Mouse (Mus musculus): ENCODE data around the gene Chd3. TPM values are rescaled to one million over a fixed set of nuclear protein-coding genes. Genes with fewer than 3 reads are reported as not detected.
A peak's percentile ranks its signal among the peaks of the same experiment; 100 is the strongest.

Chd3 gene
- polyA plus RNA-seq (2015; fragmentation: Nextera tagmentation; extraction: Ambion mirVana), result 5.0 and 5.7 TPM in 2 replicates

DNA sequence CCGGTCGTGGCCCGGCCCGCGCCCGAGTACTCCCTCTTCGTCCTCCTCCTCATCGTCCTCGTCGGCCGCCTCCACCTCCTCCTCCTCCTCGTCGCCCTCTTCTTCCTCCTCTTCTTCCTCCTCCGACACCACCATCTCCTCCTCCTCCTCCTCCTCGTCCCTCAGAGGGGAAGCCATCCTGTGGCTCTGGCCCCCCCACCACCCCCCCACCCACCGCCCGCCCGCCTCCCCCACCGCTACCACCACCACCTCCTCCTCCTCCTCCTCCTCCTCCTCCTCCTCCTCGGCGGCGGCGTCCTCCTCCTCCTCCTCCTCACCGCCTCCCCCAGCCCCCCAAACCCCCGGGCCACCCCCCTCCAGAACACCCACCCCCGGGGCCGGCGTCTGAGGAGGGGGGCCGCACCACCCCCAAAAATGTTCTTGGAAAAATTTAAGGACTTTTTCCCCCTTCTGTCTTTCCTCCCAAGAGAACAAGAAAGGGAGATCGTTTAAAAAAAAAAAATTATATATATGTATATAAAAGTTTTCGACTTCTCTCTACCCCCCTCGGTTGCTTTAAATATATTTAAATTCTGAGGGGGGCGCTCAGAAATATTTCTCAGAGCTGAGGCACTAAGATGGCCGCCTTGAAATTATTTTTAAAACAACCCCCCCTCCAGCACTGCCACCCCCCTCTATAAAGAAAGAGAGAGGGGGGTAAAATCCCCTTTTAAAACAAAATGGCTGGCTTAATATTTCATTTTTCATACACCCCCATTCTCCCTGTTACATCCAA lies at the start of gene Chd3:
Gene Chd3, minus strand, starts transcription at position 192 of the 775 bp plus-strand sequence.
- Histone ChIP-seq H3K27ac (ENCODE audit: low read length) (peak within 1 kb of the TSS; percentile 76), H3K4me2 (ENCODE audit: low read depth, low read length) (peak within 1 kb of the TSS; percentile 89), H3K4me1 (ENCODE audit: control insufficient read depth, low read depth, low read length) (peaks cover 69% of the 10 kb centered on the region), H3K36me3 (ENCODE audit: control insufficient read depth, insufficient read depth) (no peaks in the 10 kb centered on the region), H3K9ac (ENCODE audit: low read depth, low read length) (peak within 1 kb of the TSS; percentile 78), H3K9me3 (replicated peaks; ENCODE audit: control insufficient read depth, low read length) (no peaks in the 10 kb centered on the region), H3K27me3 (ENCODE audit: control insufficient read depth, insufficient read depth, low read depth, low read length) (peaks cover 50% of the 10 kb centered on the region), H3K4me3 (ENCODE audit: low read depth, low read length) (peak within 1 kb of the TSS; percentile 73)
- WGBS (ENCODE audit: insufficient replicate concordance), result 2% methylated on average over 23 of the region's 34 CpGs
- no peak for ATAC-seq (ENCODE audit: low read depth)

DNA sequence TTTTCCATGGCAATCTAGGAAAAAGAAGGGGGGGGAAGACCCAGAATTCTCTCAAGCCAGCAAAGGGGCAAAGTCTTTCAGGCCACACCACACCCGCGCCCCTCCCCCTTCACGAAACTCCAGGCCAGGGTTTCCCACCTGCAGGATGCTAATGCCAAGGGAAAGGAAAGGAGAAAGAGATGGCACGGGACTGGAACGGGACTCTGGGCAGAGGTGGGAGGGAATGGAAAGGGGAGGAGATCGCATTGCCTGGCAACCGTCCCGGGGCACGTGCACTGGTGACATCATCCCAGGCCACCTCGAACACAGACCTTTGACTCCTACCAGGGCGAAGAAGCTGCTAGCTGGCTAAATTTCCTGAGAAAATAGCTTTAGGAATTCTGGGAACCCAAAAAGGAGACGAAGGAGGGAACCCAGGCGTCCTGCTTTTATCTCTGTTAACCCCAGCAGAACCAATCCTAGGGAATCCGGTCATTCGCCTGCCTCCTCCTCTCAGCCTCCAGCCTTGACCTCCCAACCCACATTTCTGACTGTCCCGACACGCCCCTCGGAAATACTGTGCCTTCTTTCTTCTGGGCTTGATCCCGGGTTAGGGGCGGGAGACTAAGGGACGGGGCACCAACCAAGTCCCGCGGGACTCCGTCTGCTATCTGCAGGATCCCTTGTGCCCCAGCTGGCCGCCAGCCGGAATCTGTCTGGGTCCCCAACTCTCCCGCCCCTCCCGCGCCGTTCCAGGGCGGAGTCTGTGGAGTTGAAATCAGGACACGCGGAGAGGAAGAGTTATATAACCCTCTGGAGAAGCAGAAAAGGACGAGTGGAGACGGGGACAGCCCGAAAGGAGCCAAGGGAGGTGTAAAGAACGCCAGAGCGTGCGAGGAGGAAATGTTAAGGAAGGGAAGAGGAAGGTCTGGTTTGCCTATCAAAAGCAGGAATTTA lies 48.5 kb upstream of the Chd3 start:
- peak; percentile 37 for ATAC-seq (ENCODE audit: low read depth)
- peak overlapping the region; percentile 58 for H3K4me3 ChIP-seq (ENCODE audit: low read depth, low read length)
- H3K9ac ChIP-seq (ENCODE audit: low read depth, low read length), result peak overlapping the region; percentile 47
- peak overlapping the region; percentile 89 for H3K4me2 ChIP-seq (ENCODE audit: low read depth, low read length)
- H3K36me3 ChIP-seq (ENCODE audit: control insufficient read depth, insufficient read depth), result no peaks in the 10 kb centered on the region
- under 1% methylated on average over 39 of the region's 39 CpGs for WGBS (ENCODE audit: insufficient replicate concordance)
- H3K27ac ChIP-seq (ENCODE audit: low read length), result peak overlapping the region; percentile 80
- H3K27me3 ChIP-seq (ENCODE audit: control insufficient read depth, insufficient read depth, low read depth, low read length), result peaks cover 56% of the 10 kb centered on the region
- H3K4me1 ChIP-seq (ENCODE audit: control insufficient read depth, low read depth, low read length), result peaks cover 63% of the 10 kb centered on the region
- no peaks in the 10 kb centered on the region for H3K9me3 ChIP-seq (replicated peaks; ENCODE audit: control insufficient read depth, low read length)

DNA sequence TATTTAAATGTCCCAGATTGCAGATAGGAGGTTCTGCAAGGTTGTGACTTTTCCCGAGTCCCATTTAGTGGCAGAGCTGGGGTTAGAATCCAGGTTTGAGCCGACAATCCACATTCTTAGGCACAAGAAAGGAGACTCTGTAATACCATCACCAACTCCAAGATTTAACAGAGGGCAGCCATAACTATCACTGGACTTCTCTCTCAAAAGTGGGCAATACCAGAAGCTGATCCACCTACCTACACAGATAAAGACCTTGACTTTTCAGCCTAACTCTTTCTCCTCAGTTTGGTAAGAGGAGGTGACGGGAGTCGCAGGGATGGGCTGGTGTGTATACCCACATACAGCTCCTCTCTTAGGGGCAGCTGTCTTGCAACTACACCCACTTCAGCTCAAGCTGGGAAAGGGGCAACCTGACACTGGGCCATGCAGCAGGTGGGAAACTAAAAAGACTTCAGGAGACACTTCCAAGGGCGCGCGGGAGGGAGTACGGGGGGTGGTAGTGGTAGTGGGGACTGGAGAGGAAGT lies 47.8 kb upstream of the Chd3 start:
- Histone ChIP-seq H3K9me3 (replicated peaks; ENCODE audit: control insufficient read depth, low read length) (no peaks in the 10 kb centered on the region), H3K4me3 (ENCODE audit: low read depth, low read length) (peak overlapping the region; percentile 58), H3K27ac (ENCODE audit: low read length) (peak overlapping the region; percentile 69), H3K27me3 (ENCODE audit: control insufficient read depth, insufficient read depth, low read depth, low read length) (peaks cover 51% of the 10 kb centered on the region), H3K4me2 (ENCODE audit: low read depth, low read length) (peak overlapping the region; percentile 89), H3K36me3 (ENCODE audit: control insufficient read depth, insufficient read depth) (no peaks in the 10 kb centered on the region), H3K9ac (ENCODE audit: low read depth, low read length) (no peak overlapping the region), H3K4me1 (ENCODE audit: control insufficient read depth, low read depth, low read length) (peaks cover 70% of the 10 kb centered on the region)
- no peak for ATAC-seq (ENCODE audit: low read depth)
- WGBS (ENCODE audit: insufficient replicate concordance), result 27% methylated on average over 8 of the region's 8 CpGs

DNA sequence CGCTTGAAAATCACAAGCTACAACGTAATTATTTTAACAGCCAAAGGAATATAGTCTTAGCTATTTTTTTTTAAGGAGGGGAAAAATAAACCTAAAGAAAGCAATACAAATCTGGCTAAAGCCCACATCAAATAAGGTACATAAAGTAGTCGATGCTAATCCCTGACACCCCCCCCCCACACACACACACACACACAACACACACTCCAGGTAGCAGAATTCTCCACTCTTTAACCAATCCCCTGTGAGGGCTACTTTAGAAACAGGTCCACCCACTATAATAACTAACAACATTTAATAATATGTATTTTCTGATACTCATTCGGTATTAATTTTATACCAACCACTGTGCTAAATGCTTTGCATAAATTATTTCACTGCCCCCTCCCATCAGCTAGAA lies 47.3 kb upstream of the Chd3 start:
- H3K9ac ChIP-seq (ENCODE audit: low read depth, low read length), result no peak overlapping the region

DNA sequence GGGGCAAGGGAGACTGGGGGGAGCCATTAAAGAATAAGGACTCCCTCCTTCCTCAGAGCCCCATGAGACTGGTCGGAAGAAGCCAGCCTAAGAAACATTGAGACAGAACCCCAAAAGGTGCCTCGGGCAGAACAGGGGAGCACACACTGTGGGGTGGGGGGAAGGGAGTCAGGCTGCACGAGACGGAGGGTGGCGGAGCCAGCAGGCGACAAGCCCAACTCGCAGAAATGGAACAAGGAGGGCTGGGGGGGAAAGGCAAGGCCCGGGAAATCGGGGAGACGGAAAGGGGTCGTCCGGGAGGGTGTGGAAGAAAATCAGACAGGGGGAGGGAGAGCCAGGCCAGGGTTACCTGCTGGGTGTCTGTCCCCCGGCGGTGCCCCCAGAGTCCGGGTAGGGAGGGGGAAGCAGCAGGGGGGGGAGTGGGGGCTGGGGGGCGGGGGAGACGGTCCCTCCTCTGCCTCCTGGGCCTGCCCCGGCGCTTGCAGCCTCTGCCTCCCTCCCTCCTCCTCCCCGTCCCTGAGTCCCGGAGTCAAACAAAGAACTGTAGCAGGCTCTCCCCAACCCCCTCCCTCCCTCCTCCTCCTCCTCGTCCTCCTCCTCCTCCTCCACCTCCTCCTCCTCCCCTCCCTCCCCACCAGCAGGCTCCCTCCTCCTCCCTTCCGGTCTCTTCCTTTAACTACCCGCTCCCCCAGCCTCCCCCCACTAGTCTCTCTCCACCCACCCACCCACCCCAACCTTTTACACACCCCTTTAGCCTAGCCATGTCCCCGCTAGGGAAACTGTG lies 46.7 kb upstream of the Chd3 start:
- peak overlapping the region; percentile 83 for H3K27ac ChIP-seq (ENCODE audit: low read length)
- peak overlapping the region; percentile 55 for H3K9ac ChIP-seq (ENCODE audit: low read depth, low read length)
- WGBS (ENCODE audit: insufficient replicate concordance), result 2% methylated on average over 21 of the region's 25 CpGs
- H3K4me1 ChIP-seq (ENCODE audit: control insufficient read depth, low read depth, low read length), result peaks cover 72% of the 10 kb centered on the region
- H3K4me2 ChIP-seq (ENCODE audit: low read depth, low read length), result peak overlapping the region; percentile 54
- no peak for ATAC-seq (ENCODE audit: low read depth)
- H3K36me3 ChIP-seq (ENCODE audit: control insufficient read depth, insufficient read depth), result no peaks in the 10 kb centered on the region
- peaks cover 40% of the 10 kb centered on the region for H3K27me3 ChIP-seq (ENCODE audit: control insufficient read depth, insufficient read depth, low read depth, low read length)
- H3K9me3 ChIP-seq (replicated peaks; ENCODE audit: control insufficient read depth, low read length), result no peaks in the 10 kb centered on the region
- H3K4me3 ChIP-seq (ENCODE audit: low read depth, low read length), result peak overlapping the region; percentile 60

More for the DNA sequence above, 47.3 kb upstream of the Chd3 start:
- 9% methylated on average over 4 of the region's 4 CpGs for WGBS (ENCODE audit: insufficient replicate concordance)
- no peak for ATAC-seq (ENCODE audit: low read depth)
- H3K4me3 ChIP-seq (ENCODE audit: low read depth, low read length), result peak overlapping the region; percentile 16
- H3K36me3 ChIP-seq (ENCODE audit: control insufficient read depth, insufficient read depth), result no peaks in the 10 kb centered on the region
- peak overlapping the region; percentile 54 for H3K4me2 ChIP-seq (ENCODE audit: low read depth, low read length)
- H3K27ac ChIP-seq (ENCODE audit: low read length), result peak overlapping the region; percentile 54
- peaks cover 75% of the 10 kb centered on the region for H3K4me1 ChIP-seq (ENCODE audit: control insufficient read depth, low read depth, low read length)
- H3K27me3 ChIP-seq (ENCODE audit: control insufficient read depth, insufficient read depth, low read depth, low read length), result peaks cover 46% of the 10 kb centered on the region
- H3K9me3 ChIP-seq (replicated peaks; ENCODE audit: control insufficient read depth, low read length), result no peaks in the 10 kb centered on the region

DNA sequence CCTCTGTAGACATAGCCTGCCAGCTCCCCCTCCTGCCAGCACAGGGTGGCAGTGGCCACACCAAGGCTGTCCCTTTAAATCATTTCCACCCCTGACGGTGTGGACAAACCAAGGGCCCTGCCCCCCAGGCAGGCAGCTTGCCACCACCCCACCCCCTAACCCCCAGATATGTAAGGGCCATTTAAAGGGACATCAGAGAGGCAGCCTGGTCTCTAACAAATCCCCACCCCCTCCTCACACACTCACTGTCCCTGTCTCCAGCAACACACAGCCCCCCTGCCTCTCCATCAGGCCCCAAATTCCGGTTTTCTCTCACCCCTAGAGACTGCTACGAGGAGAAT lies 46.1 kb upstream of the Chd3 start:
- no peaks in the 10 kb centered on the region for H3K9me3 ChIP-seq (replicated peaks; ENCODE audit: control insufficient read depth, low read length)
- peak overlapping the region; percentile 60 for H3K4me3 ChIP-seq (ENCODE audit: low read depth, low read length)
- H3K36me3 ChIP-seq (ENCODE audit: control insufficient read depth, insufficient read depth), result no peaks in the 10 kb centered on the region
- peak overlapping the region; percentile 83 for H3K27ac ChIP-seq (ENCODE audit: low read length)
- 9% methylated on average over 3 of the region's 3 CpGs for WGBS (ENCODE audit: insufficient replicate concordance)
- peak overlapping the region; percentile 54 for H3K4me2 ChIP-seq (ENCODE audit: low read depth, low read length)
- peak; percentile 6; the same call in 1 of the 2 replicates for ATAC-seq (ENCODE audit: low read depth)
- H3K27me3 ChIP-seq (ENCODE audit: control insufficient read depth, insufficient read depth, low read depth, low read length), result peaks cover 34% of the 10 kb centered on the region
- H3K4me1 ChIP-seq (ENCODE audit: control insufficient read depth, low read depth, low read length), result peaks cover 71% of the 10 kb centered on the region
- H3K9ac ChIP-seq (ENCODE audit: low read depth, low read length), result peak overlapping the region; percentile 55

DNA sequence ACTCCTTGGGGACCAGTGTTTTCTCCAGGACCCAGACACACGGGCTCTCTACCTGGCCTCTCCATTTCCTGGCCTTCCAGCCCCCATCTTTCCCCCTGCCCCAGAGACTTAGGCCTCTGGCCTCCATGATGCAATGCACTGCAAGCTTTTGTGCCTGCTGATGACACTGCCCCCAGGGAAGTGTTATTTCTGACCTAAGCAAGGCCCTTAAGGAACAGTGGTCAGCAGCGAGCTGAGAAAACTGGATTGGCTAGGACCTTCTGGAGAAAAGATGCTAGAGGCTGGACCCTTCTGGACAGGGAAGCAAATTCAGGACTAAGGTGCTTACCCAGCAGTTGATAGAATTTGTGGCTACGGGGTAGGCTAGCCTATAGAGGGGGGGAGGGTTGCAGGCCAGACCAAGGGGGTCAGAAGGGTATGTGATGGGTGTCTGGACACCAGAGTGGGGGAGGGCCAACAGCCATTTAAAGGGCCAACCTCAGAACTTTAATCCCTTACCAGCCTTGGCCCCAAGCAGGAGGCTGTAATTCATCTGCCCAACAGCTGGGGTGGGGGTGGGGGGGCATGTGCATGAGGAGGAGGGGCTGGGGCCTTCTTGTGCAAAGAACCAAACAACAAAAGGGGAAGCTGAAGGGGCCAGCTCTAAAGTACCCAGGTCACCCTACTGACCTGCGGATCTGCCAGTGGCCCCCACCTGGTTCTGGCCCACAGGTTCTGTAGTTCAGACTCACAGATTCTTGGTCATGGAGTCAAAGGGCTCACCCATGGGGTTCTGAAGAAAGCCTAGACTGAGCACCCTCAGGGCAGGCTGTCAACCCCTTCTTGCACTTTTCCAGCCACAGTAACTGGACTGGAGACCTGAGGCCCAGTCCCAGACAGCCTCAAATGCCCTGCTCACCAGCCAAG lies 45.5 kb upstream of the Chd3 start:
- Histone ChIP-seq H3K27ac (ENCODE audit: low read length) (peak overlapping the region; percentile 83), H3K36me3 (ENCODE audit: control insufficient read depth, insufficient read depth) (no peaks in the 10 kb centered on the region), H3K4me2 (ENCODE audit: low read depth, low read length) (peak overlapping the region; percentile 54), H3K27me3 (ENCODE audit: control insufficient read depth, insufficient read depth, low read depth, low read length) (peaks cover 34% of the 10 kb centered on the region), H3K4me3 (ENCODE audit: low read depth, low read length) (peak overlapping the region; percentile 60), H3K4me1 (ENCODE audit: control insufficient read depth, low read depth, low read length) (peaks cover 70% of the 10 kb centered on the region), H3K9me3 (replicated peaks; ENCODE audit: control insufficient read depth, low read length) (no peaks in the 10 kb centered on the region), H3K9ac (ENCODE audit: low read depth, low read length) (peak overlapping the region; percentile 35; the same call in 1 of the 2 replicates)
- no peak for ATAC-seq (ENCODE audit: low read depth)
- WGBS (ENCODE audit: insufficient replicate concordance), result 40% methylated on average over 4 of the region's 4 CpGs

Measured in liver, embryonic 16.5 days (tissue).